Comparison of ENCODE assay signal across 8 mouse cellular contexts in genomic region chr2:146834314-146835201, GRCm38 (mm10). TPM values are rescaled to one million over a fixed set of nuclear protein-coding genes. Genes with fewer than 3 reads are reported as not detected.
DNase-seq lines count a peak whose midpoint lies in the region; ATAC-seq and TF ChIP-seq lines count a peak whose summit lies in the region.

No protein-coding gene starts in this region.

- H3K27me3 ChIP-seq in heart, adult 2 months (ENCODE audit: control insufficient read depth, insufficient read depth, low read length), result peaks cover 39% of the 10 kb centered on the region
- H3K27me3 ChIP-seq in heart, embryonic 12.5 days (replicated peaks), result peaks cover 87% of the 10 kb centered on the region

- TF ChIP-seq EP300 in heart, adult 2 months (IDR thresholded peaks at IDR 0.05; ENCODE audit: insufficient read depth, low read depth, low read length), result no peak

- H3K9me3 ChIP-seq in heart, embryonic 12.5 days (replicated peaks), result no peaks in the 10 kb centered on the region

- H3K79me2 ChIP-seq in heart, adult 2 months (replicated peaks; ENCODE audit: control insufficient read depth, insufficient read depth, low read length), result no peaks in the 10 kb centered on the region

- peak overlapping the region; percentile 1 for H3K4me3 ChIP-seq in heart, adult 2 months
- H3K4me3 ChIP-seq in bone marrow macrophage, adult 2 months (ENCODE audit: insufficient read depth, low read length), result peak overlapping the region; percentile 32
- peak overlapping the region; percentile 40 for H3K4me3 ChIP-seq in heart, embryonic 12.5 days

- intact Hi-C loops in heart, adult 2 months (cut with DNase I), result loop anchor here (5.0 to 10.0 kb wide), 2 partner anchors 253 to 350 kb away; partner anchors contain the start of gene Nkx2-4

- peak; percentile 17 to 44 for DNase-seq in heart, adult 2 months
- no peak for DNase-seq in heart, adult 8-10 months (ENCODE audit: low spot score)
- DNase-seq in kidney, adult 9 months, result peak; percentile 55
- peak; percentile 83 for DNase-seq in mesoderm, embryonic 11.5 days (ENCODE audit: low read depth, low spot score)
- no peak for DNase-seq in thymus, postnatal 14 days

- H3K9ac ChIP-seq in heart, adult 2 months (ENCODE audit: low read depth, low read length), result no peak overlapping the region
- H3K9ac ChIP-seq in heart, embryonic 12.5 days, result no peak overlapping the region

- TF ChIP-seq POLR2A in heart, adult 2 months (IDR thresholded peaks at IDR 0.05; ENCODE audit: insufficient read depth, low read depth, low read length), result no peak
- TF ChIP-seq POLR2A in bone marrow macrophage, adult 2 months (IDR thresholded peaks at IDR 0.05; ENCODE audit: borderline replicate concordance, low read depth, low read length), result no peak

- no peak for TF ChIP-seq CTCF in heart, adult 2 months (IDR thresholded peaks at IDR 0.05)
- no peak for TF ChIP-seq CTCF in bone marrow macrophage, adult 2 months (IDR thresholded peaks at IDR 0.05; ENCODE audit: low read depth, low read length)

- H3K27ac ChIP-seq in heart, adult 2 months, result no peak overlapping the region
- no peak overlapping the region for H3K27ac ChIP-seq in bone marrow macrophage, adult 2 months (ENCODE audit: insufficient read depth, low read depth, low read length)
- no peak overlapping the region for H3K27ac ChIP-seq in heart, embryonic 12.5 days (ENCODE audit: poor library complexity, severe bottlenecking)

- peaks cover 2% of the 10 kb centered on the region for H3K4me1 ChIP-seq in heart, adult 2 months (ENCODE audit: control insufficient read depth, insufficient read depth, low read length)
- H3K4me1 ChIP-seq in bone marrow macrophage, adult 2 months (ENCODE audit: control insufficient read depth, insufficient read depth, low read length), result no peaks in the 10 kb centered on the region
- peaks cover 27% of the 10 kb centered on the region for H3K4me1 ChIP-seq in heart, embryonic 12.5 days (replicated peaks)

- WGBS in heart, adult 2 months, result 2% methylated on average over 63 of the region's 63 CpGs
- under 1% methylated on average over 63 of the region's 63 CpGs for WGBS in heart, embryonic 12.5 days

- ATAC-seq in heart, embryonic 12.5 days (ENCODE audit: insufficient number of reproducible peaks, low FRiP score), result peak; percentile 47; the same call in 1 of the 2 replicates
- ATAC-seq in cerebellum, adult (ENCODE audit: insufficient number of reproducible peaks, low FRiP score, low TSS enrichment), result no peak

- H3K4me2 ChIP-seq in heart, embryonic 12.5 days, result peak overlapping the region; percentile 62

- no peaks in the 10 kb centered on the region for H3K36me3 ChIP-seq in heart, adult 2 months (ENCODE audit: control insufficient read depth, insufficient read depth, low read length)
- H3K36me3 ChIP-seq in heart, embryonic 12.5 days, result no peaks in the 10 kb centered on the region

RNA-seq across cellular contexts. Expression of gene Kiz, which starts 21.1 kb away (rescaled TPM):
- 100 to 1,000 TPM in 1 of 2 experiments, 10 to 100 TPM in 1; 97.9 to 124 TPM for total RNA-seq in heart, adult 2 months (2021)
- polyA plus RNA-seq in heart, adult 2 months (2012; rRNA removed), result 16.2 and 29.1 TPM in 2 replicates
- total RNA-seq in heart, adult 8-10 months (2022), result 100 to 1,000 TPM; 111 to 137 (median 121) TPM
- 22.3 and 30.2 TPM in 2 replicates for polyA plus RNA-seq in bone marrow macrophage, adult 2 months (2012; ENCODE audit: insufficient read depth, insufficient read length, missing spikeins)
- 20.3 and 20.5 TPM in 2 replicates for polyA plus RNA-seq in heart, embryonic 12.5 days (2016; fragmentation: Nextera tagmentation; extraction: Ambion mirVana)

Comparison
In these comparisons a context has a peak if more than half of its experiments do, and no peak if none do; other contexts are left out.
1. DNase-seq: peak in heart, adult 2 months (2 of 2), kidney, adult 9 months (single experiment) and mesoderm, embryonic 11.5 days (single experiment); none in heart, adult 8-10 months (single experiment) and thymus, postnatal 14 days (single experiment).
2. Peak in every context shown above with its lines, with median percentiles within 50 percentile points of each other: H3K4me3 ChIP-seq.